Mouse (Mus musculus): ENCODE measurements around the gene Arsb. TPM values are rescaled to one million over a fixed set of nuclear protein-coding genes. Genes with fewer than 3 reads are reported as not detected.
"Not testable (repeated sequence)": the region's sequence is repeated elsewhere in the genome, so short reads cannot be mapped to it uniquely, and the experiment has no call there.

Arsb gene
- polyA plus RNA-seq, 1 experiment from 2014 or later, result 2.8 TPM

GRCm38 (mm10) chr13:93793643-93794182, 22.3 kb downstream of the Arsb start:
- Histone ChIP-seq H3K9me3 (replicated peaks) (peaks cover 5% of the 10 kb centered on the region; the same call in 1 of the 2 replicates), H3K9ac (no peak overlapping the region), H3K4me2 (no peak overlapping the region), H3K36me3 (no peaks in the 10 kb centered on the region), H3K27me3 (replicated peaks) (no peaks in the 10 kb centered on the region), H3K4me3 (no peak overlapping the region), H3K4me1 (peaks cover 4% of the 10 kb centered on the region; the same call in 1 of the 2 replicates), H3K27ac (no peak overlapping the region)
- 72% methylated on average over 10 of the region's 10 CpGs for WGBS (ENCODE audit: insufficient replicate concordance)
- no peak for ATAC-seq

DNA sequence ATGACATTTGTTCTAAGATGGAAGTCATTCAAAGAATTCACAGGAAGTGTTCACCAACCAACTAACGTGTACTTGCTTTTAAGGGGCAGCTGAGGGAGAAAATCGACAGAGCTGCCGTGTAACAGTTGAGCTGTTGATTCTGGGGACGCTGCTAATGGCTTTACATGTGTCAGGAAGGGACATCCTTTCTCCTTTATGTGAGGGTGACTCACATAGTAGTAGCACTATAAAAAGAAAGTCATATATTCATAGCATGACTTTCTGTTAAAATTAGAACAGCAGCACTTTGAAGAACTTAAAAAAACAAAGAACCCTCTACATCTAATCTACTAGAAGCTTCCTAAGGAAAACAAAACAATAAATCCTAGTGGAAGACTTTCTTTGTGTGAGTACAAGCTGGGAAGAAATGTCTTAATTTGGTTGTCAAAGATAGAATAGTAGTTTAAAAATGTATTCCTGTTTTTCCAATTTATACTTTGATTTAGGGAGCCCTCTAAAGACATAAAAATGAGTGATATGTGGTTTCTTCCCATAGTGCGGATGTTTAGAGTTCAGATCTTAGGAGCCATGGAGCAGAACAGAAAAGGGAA, 25.7 kb downstream of the Arsb start:
- Histone ChIP-seq H3K9me3 (replicated peaks) (peaks cover 5% of the 10 kb centered on the region; the same call in 1 of the 2 replicates), H3K27me3 (replicated peaks) (no peaks in the 10 kb centered on the region), H3K9ac (no peak overlapping the region), H3K4me1 (peaks cover 4% of the 10 kb centered on the region; the same call in 1 of the 2 replicates), H3K4me2 (no peak overlapping the region), H3K27ac (no peak overlapping the region), H3K36me3 (no peaks in the 10 kb centered on the region), H3K4me3 (no peak overlapping the region)
- ATAC-seq, result no peak
- WGBS (ENCODE audit: insufficient replicate concordance), result 62% methylated on average over 5 of the region's 5 CpGs

GRCm38 (mm10) chr13:93810311-93810710, 38.9 kb downstream of the Arsb start:
- H3K9me3 ChIP-seq (replicated peaks); H3K27ac ChIP-seq; H3K27me3 ChIP-seq (replicated peaks); ATAC-seq; H3K36me3 ChIP-seq; H3K4me2 ChIP-seq; H3K4me1 ChIP-seq; H3K9ac ChIP-seq; H3K4me3 ChIP-seq: not testable (repeated sequence)
- WGBS (ENCODE audit: insufficient replicate concordance), result 80% methylated on average over 2 of the region's 2 CpGs

DNA sequence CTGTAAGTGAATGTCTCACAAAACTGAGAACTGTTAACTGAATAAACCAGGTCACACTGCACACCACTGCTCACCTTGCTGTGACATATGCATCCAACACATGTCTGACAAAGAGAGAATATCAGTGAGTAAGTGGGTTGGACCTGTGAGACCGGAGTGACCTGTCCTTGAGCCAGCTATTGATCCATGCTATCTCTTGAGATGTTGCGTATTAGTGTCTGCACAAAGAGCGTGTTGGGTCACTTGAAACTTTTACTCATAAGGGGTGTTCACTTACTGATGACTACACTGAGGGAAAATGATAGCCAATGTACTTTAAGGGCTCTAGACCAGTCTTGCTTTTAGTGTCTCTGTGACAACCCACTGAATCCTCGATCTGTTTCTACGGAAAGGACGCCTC, 42.7 kb downstream of the Arsb start:
- Histone ChIP-seq H3K4me1 (no peaks in the 10 kb centered on the region; the same call in 1 of the 2 replicates), H3K4me2 (no peak overlapping the region), H3K27ac (no peak overlapping the region), H3K9ac (no peak overlapping the region), H3K9me3 (replicated peaks) (0 out of 2 replicates have a peak, but pooled peaks cover 4% of the 10 kb centered on the region), H3K36me3 (no peaks in the 10 kb centered on the region), H3K27me3 (replicated peaks) (no peaks in the 10 kb centered on the region), H3K4me3 (no peak overlapping the region)
- no peak for ATAC-seq
- WGBS (ENCODE audit: insufficient replicate concordance), result 76% methylated on average over 6 of the region's 6 CpGs

DNA sequence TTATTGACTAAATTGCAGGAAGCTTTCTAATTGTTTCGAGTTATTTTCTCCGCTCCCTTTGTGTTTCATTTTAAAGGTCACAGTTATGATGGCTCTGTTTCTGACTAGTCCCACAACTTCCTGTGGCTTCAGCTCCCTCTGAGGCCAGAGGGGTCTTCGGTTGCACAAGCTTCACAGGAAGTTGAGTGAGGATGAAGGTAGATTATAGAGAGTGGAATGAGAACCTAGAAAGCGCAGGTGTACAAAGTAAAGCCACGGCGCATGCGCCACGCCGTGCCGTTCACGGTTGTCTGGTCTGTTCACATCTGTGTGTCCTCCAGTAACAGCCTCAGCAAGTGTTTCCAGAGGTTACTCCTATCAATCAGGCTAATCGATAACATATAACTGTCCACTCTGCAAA, 43.2 kb downstream of the Arsb start:
- no peak overlapping the region for H3K9ac ChIP-seq

DNA sequence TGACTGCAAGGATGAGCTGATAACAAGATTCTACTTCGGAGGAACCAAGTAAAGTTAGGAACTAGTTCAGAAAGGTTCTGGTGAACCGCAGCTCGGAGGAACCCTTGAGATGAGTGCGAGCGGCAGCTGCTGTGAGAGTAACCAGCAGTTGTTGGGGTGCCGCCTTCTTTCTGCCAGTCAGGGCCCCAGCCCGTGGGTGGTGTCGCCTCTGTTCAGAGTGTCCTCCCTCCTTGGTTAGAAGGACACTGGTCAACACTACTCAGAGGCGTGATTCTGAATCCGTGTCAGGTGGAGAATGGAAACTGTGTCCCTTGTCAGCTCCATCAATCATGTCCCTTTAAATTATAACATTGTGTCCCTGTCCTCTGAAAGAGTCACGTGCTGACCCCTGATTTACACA, 43.7 kb downstream of the Arsb start:
- no peak overlapping the region for H3K4me3 ChIP-seq
- WGBS (ENCODE audit: insufficient replicate concordance), result 75% methylated on average over 11 of the region's 11 CpGs
- H3K27ac ChIP-seq, result no peak overlapping the region
- 0 out of 2 replicates have a peak, but pooled peaks cover 4% of the 10 kb centered on the region for H3K9me3 ChIP-seq (replicated peaks)
- no peak for ATAC-seq
- H3K36me3 ChIP-seq, result no peaks in the 10 kb centered on the region
- no peak overlapping the region for H3K4me2 ChIP-seq
- no peaks in the 10 kb centered on the region for H3K27me3 ChIP-seq (replicated peaks)
- no peak overlapping the region for H3K9ac ChIP-seq
- H3K4me1 ChIP-seq, result no peaks in the 10 kb centered on the region; the same call in 1 of the 2 replicates

More for the DNA sequence above, 43.2 kb downstream of the Arsb start:
- H3K27ac ChIP-seq, result no peak overlapping the region
- WGBS (ENCODE audit: insufficient replicate concordance), result 74% methylated on average over 12 of the region's 12 CpGs
- no peak overlapping the region for H3K4me2 ChIP-seq
- ATAC-seq, result no peak
- 0 out of 2 replicates have a peak, but pooled peaks cover 4% of the 10 kb centered on the region for H3K9me3 ChIP-seq (replicated peaks)
- no peak overlapping the region for H3K4me3 ChIP-seq
- no peaks in the 10 kb centered on the region for H3K36me3 ChIP-seq
- H3K27me3 ChIP-seq (replicated peaks), result no peaks in the 10 kb centered on the region
- H3K4me1 ChIP-seq, result no peaks in the 10 kb centered on the region; the same call in 1 of the 2 replicates

GRCm38 (mm10) chr13:93816127-93816526, 44.7 kb downstream of the Arsb start:
- ATAC-seq, result no peak
- no peaks in the 10 kb centered on the region for H3K27me3 ChIP-seq (replicated peaks)
- WGBS (ENCODE audit: insufficient replicate concordance), result 69% methylated on average over 2 of the region's 2 CpGs

GRCm38 (mm10) chr13:93816688-93817331, 45.4 kb downstream of the Arsb start:
- Histone ChIP-seq H3K27ac (no peak overlapping the region), H3K4me2 (no peak overlapping the region), H3K9ac (no peak overlapping the region), H3K4me3 (no peak overlapping the region), H3K4me1 (no peaks in the 10 kb centered on the region; the same call in 1 of the 2 replicates), H3K9me3 (replicated peaks) (0 out of 2 replicates have a peak, but pooled peaks cover 4% of the 10 kb centered on the region), H3K27me3 (replicated peaks) (no peaks in the 10 kb centered on the region), H3K36me3 (no peaks in the 10 kb centered on the region)
- 54% methylated on average over 9 of the region's 9 CpGs for WGBS (ENCODE audit: insufficient replicate concordance)
- ATAC-seq, result no peak

More at GRCm38 (mm10) chr13:93816127-93816526, 44.7 kb downstream of the Arsb start:
- Histone ChIP-seq H3K4me3 (no peak overlapping the region), H3K27ac (no peak overlapping the region), H3K9ac (no peak overlapping the region), H3K4me2 (no peak overlapping the region), H3K9me3 (replicated peaks) (0 out of 2 replicates have a peak, but pooled peaks cover 4% of the 10 kb centered on the region), H3K36me3 (no peaks in the 10 kb centered on the region), H3K4me1 (no peaks in the 10 kb centered on the region; the same call in 1 of the 2 replicates)

GRCm38 (mm10) chr13:93820173-93820572, 48.7 kb downstream of the Arsb start:
- H3K4me1 ChIP-seq, result no peaks in the 10 kb centered on the region
- H3K36me3 ChIP-seq, result no peaks in the 10 kb centered on the region
- no peak for ATAC-seq

DNA sequence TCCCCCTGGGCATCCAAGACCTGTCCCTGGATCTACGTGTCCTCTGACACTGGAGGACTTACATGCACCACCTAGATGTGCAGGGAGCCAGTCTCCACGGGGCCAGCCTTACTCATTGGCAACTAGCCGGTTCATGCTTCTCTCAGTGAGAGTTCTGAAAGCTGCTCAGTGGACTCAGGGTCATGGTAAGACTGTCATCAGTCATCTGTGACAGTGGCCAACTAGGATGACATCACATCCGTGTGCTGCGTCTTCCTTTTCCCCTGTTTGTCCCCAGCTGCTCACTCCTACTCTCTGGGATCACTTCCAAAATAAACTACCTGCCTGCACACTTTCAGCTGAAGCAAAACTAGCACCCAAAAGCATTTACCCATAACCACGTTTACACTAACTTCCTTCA, 50.6 kb downstream of the Arsb start:
- Histone ChIP-seq H3K9me3 (replicated peaks) (0 out of 2 replicates have a peak, but pooled peaks cover 4% of the 10 kb centered on the region), H3K4me2 (no peak overlapping the region), H3K36me3 (no peaks in the 10 kb centered on the region), H3K4me3 (no peak overlapping the region), H3K9ac (no peak overlapping the region), H3K4me1 (no peaks in the 10 kb centered on the region), H3K27ac (no peak overlapping the region), H3K27me3 (replicated peaks) (no peaks in the 10 kb centered on the region)
- no peak for ATAC-seq
- WGBS (ENCODE audit: insufficient replicate concordance), result 48% methylated on average over 6 of the region's 6 CpGs

More at GRCm38 (mm10) chr13:93820173-93820572, 48.7 kb downstream of the Arsb start:
- H3K9ac ChIP-seq, result no peak overlapping the region
- no peak overlapping the region for H3K4me2 ChIP-seq
- 0 out of 2 replicates have a peak, but pooled peaks cover 4% of the 10 kb centered on the region for H3K9me3 ChIP-seq (replicated peaks)
- H3K4me3 ChIP-seq, result no peak overlapping the region
- no peaks in the 10 kb centered on the region for H3K27me3 ChIP-seq (replicated peaks)
- 65% methylated on average over 4 of the region's 4 CpGs for WGBS (ENCODE audit: insufficient replicate concordance)
- H3K27ac ChIP-seq, result no peak overlapping the region

DNA sequence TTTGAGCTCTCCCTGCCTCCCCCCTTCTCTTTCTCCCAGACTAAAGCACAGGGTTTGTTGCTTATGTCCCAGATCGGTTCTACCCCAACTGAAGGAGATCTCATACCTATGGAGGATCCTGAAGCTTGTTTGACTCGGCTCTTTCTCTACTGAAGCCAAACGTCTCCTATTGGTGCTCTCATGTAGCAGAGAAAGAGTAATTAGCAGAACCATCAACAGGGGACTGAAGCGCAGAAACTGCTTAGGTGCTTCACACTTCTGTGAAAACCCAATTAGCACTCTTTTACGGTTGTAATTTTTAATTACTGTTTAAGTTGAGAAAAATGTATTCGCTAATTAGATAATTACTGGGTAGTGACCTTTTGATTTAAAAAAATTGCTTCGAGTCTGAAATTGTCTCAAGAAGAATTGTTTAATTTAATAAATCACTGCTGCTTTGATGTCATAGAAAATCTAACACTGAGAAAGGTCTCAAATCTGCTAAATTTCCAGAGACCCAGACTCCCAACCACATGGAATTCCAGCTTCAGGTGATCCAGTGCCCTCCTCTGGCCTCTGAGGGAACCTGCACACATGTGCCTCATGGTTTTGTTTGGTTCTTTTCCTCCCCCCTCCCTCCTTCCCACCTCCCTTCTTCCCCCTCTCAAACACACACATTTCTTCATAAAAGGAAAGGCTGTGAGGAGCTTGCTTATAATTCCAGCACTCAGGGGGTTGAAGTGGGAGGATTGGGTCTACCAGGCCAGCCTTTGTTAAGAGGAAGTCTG, 54.5 kb downstream of the Arsb start:
- H3K4me1 ChIP-seq, result no peaks in the 10 kb centered on the region

More for the DNA sequence above, 54.5 kb downstream of the Arsb start:
- no peaks in the 10 kb centered on the region for H3K9me3 ChIP-seq (replicated peaks)
- WGBS (ENCODE audit: insufficient replicate concordance), result 59% methylated on average over 7 of the region's 7 CpGs
- no peak overlapping the region for H3K9ac ChIP-seq
- H3K4me2 ChIP-seq, result no peak overlapping the region
- H3K36me3 ChIP-seq, result no peaks in the 10 kb centered on the region
- no peaks in the 10 kb centered on the region for H3K27me3 ChIP-seq (replicated peaks)
- no peak for ATAC-seq
- H3K4me3 ChIP-seq, result no peak overlapping the region
- no peak overlapping the region for H3K27ac ChIP-seq

Data from liver, embryonic 12.5 days (tissue).